Mouse (Mus musculus) left cerebral cortex, postnatal 25 days (tissue): Measurements from ENCODE around the gene Ipo13. TPM values are rescaled to one million over a fixed set of nuclear protein-coding genes. Genes with fewer than 3 reads are reported as not detected.

Experiments
- DNase-seq, 2 experiments: peaks; one replicate each; pipeline ENCODE4 v3.0.0; 2022; ENCODE audit warnings: low spot score in 2 of 2, mixed read lengths in 1 of 2
- intact Hi-C: fragments of 180-260 bp; cut with DNase I; formaldehyde crosslinking; loops from one replicate; pipeline ENCODE4 v1.15.1; 2025
- total RNA-seq, 2 experiments: library from RNA; stranded (reverse); gene quantifications; 2 replicates each; pipeline ENCODE4 v1.2.3; 2021

Ipo13 gene
- 100 to 1,000 TPM; 108 to 116 TPM for total RNA-seq

DNA sequence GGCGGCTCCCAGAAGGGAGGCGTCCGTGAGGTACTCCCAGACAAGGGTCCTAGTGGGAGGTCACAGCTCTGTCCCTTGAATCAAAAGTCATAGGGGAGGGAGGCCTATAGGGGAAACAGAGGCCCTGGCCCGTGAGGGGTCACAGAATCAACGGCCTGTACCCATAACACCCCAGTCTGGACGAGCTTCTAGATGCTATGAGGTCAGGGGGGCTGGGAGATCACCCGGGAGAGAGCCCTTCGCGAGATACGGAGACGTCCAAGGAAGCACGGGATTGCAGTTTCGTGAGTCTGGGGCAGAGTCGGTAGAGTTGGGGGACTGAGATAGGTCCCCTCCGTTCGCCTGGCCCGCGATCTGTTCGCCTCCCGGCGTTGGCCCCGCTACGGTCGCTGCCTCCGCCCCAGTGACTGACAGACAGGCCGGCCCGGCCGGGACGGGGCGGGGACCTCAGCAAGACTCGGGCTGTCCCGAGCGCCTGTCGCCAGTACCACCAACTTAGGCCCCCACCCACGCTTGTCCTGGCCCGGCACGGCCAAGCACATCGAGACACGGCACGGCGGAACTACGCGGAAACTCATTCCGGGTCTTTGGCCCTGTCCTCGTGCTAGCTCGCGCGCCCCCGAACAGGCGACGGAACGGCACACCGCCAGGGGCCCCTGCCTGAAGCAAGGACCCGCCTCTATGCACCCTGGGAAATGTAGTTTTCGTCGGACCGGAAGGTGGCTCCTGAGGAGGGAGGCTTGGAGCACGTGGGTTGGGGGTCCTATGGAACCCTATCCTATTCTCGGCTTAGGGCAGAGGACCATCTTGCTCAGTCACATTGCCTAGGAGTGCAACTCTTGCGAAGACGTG, at the start of gene Ipo13:
Gene Ipo13 (minus strand): TSS at position 409 of the 852 bp plus-strand sequence.
- intact Hi-C loops: loop anchor here (2.0 kb wide), 1 partner anchor 22 kb away; the partner anchor contains the start of gene Dph2
- peak; percentile 94 to 95 for DNase-seq

- intact Hi-C loops: no loop called here
- no peak for DNase-seq
Measured at GRCm38 (mm10) chr4:117957492-117957891, 42.7 kb upstream of the Ipo13 start.

DNA sequence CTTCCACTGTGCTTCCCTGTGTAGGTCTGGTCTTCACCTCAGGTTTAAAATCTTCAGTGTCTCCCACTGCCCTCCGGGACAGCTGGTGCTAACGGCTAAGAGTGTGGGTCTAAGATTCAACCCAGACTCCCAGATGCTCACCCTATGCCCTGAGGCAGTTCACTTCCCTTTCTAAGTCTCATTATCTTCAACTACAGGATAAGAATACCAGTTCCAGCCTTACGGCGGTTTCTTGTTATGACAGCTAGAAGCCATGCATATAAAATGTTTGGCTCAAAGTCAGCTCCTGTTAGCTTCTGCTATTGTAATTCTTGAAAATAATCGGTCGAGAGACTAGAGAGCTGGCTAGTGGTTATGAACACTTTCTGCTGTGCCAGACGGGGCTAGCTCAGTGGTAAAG, 32.7 kb upstream of the Ipo13 start:
- no peak for DNase-seq
- intact Hi-C loops: no loop called here

GRCm38 (mm10) chr4:117946639-117947305, 32.0 kb upstream of the Ipo13 start:
- intact Hi-C loops: no loop called here
- DNase-seq: no peak

DNA sequence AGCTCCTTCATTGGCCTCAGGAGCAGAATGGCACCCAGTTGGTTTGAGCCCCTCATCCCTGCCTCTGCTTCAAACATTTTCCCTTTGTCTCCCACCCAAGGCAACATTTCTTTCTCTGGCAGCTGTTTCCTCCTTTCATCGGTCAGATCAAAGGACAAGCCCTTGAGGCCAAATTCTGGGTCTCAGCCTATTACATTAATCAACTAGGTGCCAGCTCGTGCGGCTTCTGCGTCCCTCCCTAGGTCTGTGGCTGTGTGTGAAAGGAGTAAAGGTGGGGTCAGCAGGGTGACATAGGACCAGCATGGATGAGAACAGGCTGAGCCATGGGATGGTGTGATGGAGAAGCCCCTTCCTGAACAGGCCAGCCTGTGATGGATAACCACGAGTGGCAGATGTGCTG, 28.5 kb upstream of the Ipo13 start:
- DNase-seq: no peak
- intact Hi-C loops: no loop called here

GRCm38 (mm10) chr4:117936964-117937363, 22.2 kb upstream of the Ipo13 start:
- intact Hi-C loops: no loop called here
- no peak for DNase-seq

DNA sequence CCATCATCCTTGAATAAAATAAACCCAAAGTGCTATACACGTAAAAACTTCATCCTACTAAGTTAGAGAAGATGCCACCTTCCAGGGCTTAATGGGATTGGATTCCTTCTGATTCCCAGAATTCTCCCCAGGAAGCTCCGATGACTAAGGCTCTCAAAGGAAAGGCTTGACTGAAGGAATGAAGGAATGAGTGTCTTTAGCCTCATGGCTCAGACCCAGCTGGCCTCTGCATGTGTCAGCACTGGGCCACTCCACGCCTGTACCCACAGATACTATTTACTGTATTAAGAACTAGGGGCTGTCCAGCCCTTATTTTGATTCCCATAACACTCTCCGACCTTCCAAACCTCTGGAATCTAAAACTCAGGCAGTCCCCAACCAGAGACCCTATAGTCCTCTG, 19.3 kb upstream of the Ipo13 start:
- no peak for DNase-seq
- intact Hi-C loops: no loop called here

- intact Hi-C loops: no loop called here
- DNase-seq: no peak
Measured at GRCm38 (mm10) chr4:117933248-117933647, 18.4 kb upstream of the Ipo13 start.

- no peak for DNase-seq
- intact Hi-C loops: loop anchor here (5.0 kb wide), 5 partner anchors 102 to 363 kb away; partner anchors contain the start of genes Ptprf and St3gal3
Measured at GRCm38 (mm10) chr4:117929391-117929881, 14.6 kb upstream of the Ipo13 start, which contains the start of gene Artn. Gene Artn (minus strand): TSS chr4:117929763.

GRCm38 (mm10) chr4:117928699-117929241, 14.0 kb upstream of the Ipo13 start:
- intact Hi-C loops: loop anchor here (1.0 to 5.0 kb wide), 6 partner anchors 101 to 364 kb away; partner anchors contain the start of genes Ptprf and St3gal3
- DNase-seq: peak in 1 of 2 experiments; percentile 59

DNA sequence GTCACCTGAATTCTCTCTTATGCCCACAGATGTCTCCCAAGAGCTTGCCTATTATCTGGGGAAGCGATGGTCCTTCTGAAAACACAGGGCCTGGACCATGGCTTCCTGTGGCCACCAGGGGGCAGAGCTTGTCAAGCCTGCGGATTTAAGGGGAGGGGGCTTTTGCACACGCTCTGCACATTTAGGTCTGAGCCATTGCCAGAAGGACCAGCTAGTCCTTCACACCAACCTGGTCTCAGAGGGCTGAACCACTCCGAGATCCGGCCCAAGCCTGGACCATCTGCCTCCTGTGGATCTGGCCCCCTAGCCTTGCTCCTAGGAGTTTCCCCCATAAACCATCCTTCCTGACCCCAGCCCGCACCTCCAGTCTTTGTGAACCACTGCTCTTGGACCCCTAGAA, 13.4 kb upstream of the Ipo13 start:
- intact Hi-C loops: loop anchor here (1.0 to 5.0 kb wide), 6 partner anchors 101 to 364 kb away; partner anchors contain the start of genes Ptprf and St3gal3
- peak in 1 of 2 experiments; percentile 28 for DNase-seq

DNA sequence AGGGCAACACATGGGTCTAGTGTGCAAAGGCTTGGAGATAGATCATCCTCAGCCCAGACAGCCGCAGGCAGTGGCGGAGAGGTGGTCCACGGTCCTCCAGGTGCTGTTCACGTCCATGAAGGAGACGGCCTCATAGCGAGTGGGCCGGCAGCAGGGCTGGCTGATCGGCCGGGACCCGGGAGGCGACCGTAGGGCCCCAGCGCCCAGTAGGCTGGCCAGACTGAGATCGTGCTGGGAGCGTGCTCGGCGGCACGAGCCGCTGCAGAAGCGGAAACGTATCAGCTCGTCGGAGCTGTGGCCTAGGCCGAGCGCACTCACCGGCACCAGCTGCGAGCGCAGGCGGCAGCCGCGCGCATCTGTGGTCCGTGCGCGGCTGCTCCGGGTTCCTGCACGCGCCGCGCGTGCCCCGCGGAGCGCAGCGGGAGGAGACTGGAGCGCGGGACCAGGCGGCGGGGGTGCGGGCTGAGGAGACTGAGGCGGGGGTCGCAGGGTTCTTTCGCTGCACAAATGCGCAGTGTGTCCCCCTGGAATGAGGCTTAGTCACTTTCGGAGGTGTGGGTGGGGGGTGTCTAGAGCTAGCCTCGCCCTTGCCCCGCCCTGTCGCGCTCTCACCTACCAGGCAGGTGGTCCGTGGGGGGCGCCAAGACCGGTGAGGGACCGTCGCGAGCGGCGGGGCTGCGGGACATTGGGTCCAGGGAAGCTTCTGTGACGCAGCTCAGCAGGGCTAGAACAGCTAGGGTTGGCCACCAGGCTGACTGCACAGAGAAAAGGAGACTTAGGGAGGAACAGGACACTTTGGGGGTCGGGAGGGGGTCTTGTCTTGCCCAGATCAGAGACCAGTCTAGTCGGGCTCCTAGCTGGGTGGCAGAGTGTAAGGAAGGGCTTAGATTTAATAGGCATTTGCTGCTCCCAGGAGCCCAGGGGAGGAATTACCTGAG, 12.0 kb upstream of the Ipo13 start:
- peak; percentile 61 to 74 for DNase-seq
- intact Hi-C loops: loop anchor here (5.0 kb wide), 5 partner anchors 100 to 365 kb away; partner anchors contain the start of genes Ptprf and St3gal3

GRCm38 (mm10) chr4:117924916-117925315, 10.1 kb upstream of the Ipo13 start:
- intact Hi-C loops: loop anchor here (5.0 kb wide), 5 partner anchors 98 to 367 kb away; partner anchors contain the start of genes Ptprf and St3gal3
- DNase-seq: no peak

DNA sequence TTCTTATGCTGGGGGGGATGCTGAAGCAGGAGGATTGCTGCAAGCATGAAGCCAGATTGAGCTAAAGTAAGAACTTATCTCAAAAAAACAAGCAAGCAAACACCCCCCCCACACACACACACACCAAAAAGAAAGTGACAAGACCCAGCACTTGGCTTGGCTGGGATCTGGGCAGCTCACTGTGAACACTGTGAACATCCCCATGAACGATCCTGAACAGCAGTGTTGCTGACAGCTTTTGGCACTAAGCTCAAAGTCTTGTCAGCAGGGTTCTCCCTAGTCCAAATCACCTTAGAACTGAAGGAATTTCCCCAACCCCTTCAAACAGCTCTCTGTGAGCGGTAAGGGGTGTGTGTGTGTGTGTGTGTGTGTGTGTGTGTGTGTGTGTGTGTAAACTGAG, 8.7 kb upstream of the Ipo13 start:
- no peak for DNase-seq
- intact Hi-C loops: no loop called here

- DNase-seq: no peak
- intact Hi-C loops: no loop called here
Measured at GRCm38 (mm10) chr4:117921358-117921757, 6.6 kb upstream of the Ipo13 start.

GRCm38 (mm10) chr4:117918762-117919161, 4.0 kb upstream of the Ipo13 start:
- no peak for DNase-seq
- intact Hi-C loops: no loop called here

GRCm38 (mm10) chr4:117918261-117918660, 3.5 kb upstream of the Ipo13 start:
- intact Hi-C loops: no loop called here
- DNase-seq: no peak

- no peak for DNase-seq
- intact Hi-C loops: no loop called here
Measured at GRCm38 (mm10) chr4:117917847-117918246, 3.0 kb upstream of the Ipo13 start.

- intact Hi-C loops: no loop called here
- DNase-seq: no peak
Measured at GRCm38 (mm10) chr4:117917402-117917801, 2.6 kb upstream of the Ipo13 start.
